Mouse (Mus musculus): ENCODE measurements at regions not wholly inside any gene's neighbourhood (a gene's known extent, or its start where the extent isn't known, plus 50 kb on each side); places are given as distances from the start of the nearest gene placed in this dataset.
"Not testable (repeated sequence)": the region's sequence is repeated elsewhere in the genome, so short reads cannot be mapped to it uniquely, and the experiment has no call there.

- 83% methylated on average over 2 of the region's 2 CpGs for WGBS
- Histone ChIP-seq H3K9ac (replicated peaks; ENCODE audit: low read length) (no peak overlapping the region), H3K4me1 (ENCODE audit: control insufficient read depth, insufficient read depth, low read length) (no peaks in the 10 kb centered on the region), H3K27ac (replicated peaks; ENCODE audit: low read depth, low read length) (no peak overlapping the region), H3K4me2 (ENCODE audit: low read length) (no peak overlapping the region), H3K36me3 (ENCODE audit: control insufficient read depth, insufficient read depth, low read length) (no peaks in the 10 kb centered on the region), H3K4me3 (replicated peaks; ENCODE audit: low read depth, low read length) (no peak overlapping the region), H3K9me3 (ENCODE audit: control insufficient read depth, low read length) (no peaks in the 10 kb centered on the region), H3K27me3 (ENCODE audit: control insufficient read depth, insufficient read depth, low read length) (no peaks in the 10 kb centered on the region)
- ATAC-seq (ENCODE audit: low FRiP score, low TSS enrichment) (no peak), DNase-seq (no peak)
Observed at GRCm38 (mm10) chr2:55182416-55182815, 253.4 kb upstream of the Kcnj3 start.

DNA sequence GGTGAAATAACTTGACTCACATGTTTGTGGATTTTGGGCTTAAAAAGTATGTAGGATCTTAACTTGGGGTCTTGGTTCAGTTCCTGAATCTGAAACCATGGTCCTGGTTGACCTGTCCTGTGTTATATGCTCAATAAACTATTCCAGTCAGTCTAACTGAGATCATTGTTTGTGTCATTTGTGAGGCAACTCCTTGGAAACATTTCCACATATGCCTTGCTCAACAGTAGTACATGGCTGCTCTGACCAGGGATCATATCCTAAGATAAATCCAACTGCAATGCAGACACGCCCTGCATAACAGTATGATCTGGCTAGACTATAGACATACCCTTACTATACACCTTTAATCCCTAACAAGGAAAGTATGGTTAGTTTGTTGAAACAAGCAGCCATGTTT lies 228.9 kb upstream of the Kcnj3 start:
- Histone ChIP-seq H3K4me1 (ENCODE audit: control insufficient read depth, insufficient read depth, low read length) (no peaks in the 10 kb centered on the region), H3K4me3 (replicated peaks; ENCODE audit: low read depth, low read length) (no peak overlapping the region)
- no peak for ATAC-seq (ENCODE audit: low FRiP score, low TSS enrichment)

GRCm38 (mm10) chr2:55208620-55209019 lies 227.2 kb upstream of the Kcnj3 start:
- H3K4me3 ChIP-seq (replicated peaks; ENCODE audit: low read depth, low read length), result no peak overlapping the region
- H3K9ac ChIP-seq (replicated peaks; ENCODE audit: low read length), result no peak overlapping the region
- no peak for DNase-seq
- H3K36me3 ChIP-seq (ENCODE audit: control insufficient read depth, insufficient read depth, low read length), result no peaks in the 10 kb centered on the region
- no peak overlapping the region for H3K27ac ChIP-seq (replicated peaks; ENCODE audit: low read depth, low read length)
- H3K4me1 ChIP-seq (ENCODE audit: control insufficient read depth, insufficient read depth, low read length), result no peaks in the 10 kb centered on the region
- ATAC-seq (ENCODE audit: low FRiP score, low TSS enrichment), result no peak
- no peak overlapping the region for H3K4me2 ChIP-seq (ENCODE audit: low read length)
- no peaks in the 10 kb centered on the region for H3K27me3 ChIP-seq (ENCODE audit: control insufficient read depth, insufficient read depth, low read length)
- WGBS, result 85% methylated on average over 2 of the region's 2 CpGs
- H3K9me3 ChIP-seq (ENCODE audit: control insufficient read depth, low read length), result no peaks in the 10 kb centered on the region

More for the DNA sequence above, 228.9 kb upstream of the Kcnj3 start:
- Histone ChIP-seq H3K9me3 (ENCODE audit: control insufficient read depth, low read length) (no peaks in the 10 kb centered on the region), H3K9ac (replicated peaks; ENCODE audit: low read length) (no peak overlapping the region), H3K27me3 (ENCODE audit: control insufficient read depth, insufficient read depth, low read length) (no peaks in the 10 kb centered on the region), H3K36me3 (ENCODE audit: control insufficient read depth, insufficient read depth, low read length) (no peaks in the 10 kb centered on the region), H3K27ac (replicated peaks; ENCODE audit: low read depth, low read length) (no peak overlapping the region), H3K4me2 (ENCODE audit: low read length) (no peak overlapping the region)
- 100% methylated on average over 1 of the region's 1 CpGs for WGBS
- no peak for DNase-seq

DNA sequence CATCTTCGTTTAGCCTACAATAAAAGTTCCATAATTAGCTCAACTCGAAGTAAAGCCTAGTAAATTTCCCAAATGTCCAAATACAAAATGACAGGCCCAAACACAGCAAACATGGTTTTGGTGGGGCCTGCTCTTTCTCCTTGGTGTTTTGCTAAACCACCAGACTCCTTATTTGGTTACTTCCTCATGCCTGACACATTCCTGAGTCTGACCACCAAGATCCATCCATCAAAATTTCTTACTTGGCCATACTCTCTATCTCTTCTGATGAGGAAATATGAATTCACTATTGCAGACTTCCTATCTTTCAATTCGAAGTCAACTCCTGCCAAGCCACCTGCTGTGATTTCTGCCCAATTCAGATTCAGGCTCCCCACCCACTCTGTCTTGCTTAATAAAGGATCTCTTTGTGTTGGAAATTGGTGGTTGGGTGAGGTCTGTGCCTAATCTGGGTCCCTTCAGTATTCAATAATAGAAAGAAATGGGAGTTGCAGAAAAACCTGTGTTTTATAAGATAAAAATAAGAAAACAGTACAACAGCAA lies 225.9 kb upstream of the Kcnj3 start:
- no peak for ATAC-seq (ENCODE audit: low FRiP score, low TSS enrichment)
- Histone ChIP-seq H3K27me3 (ENCODE audit: control insufficient read depth, insufficient read depth, low read length) (no peaks in the 10 kb centered on the region), H3K4me3 (replicated peaks; ENCODE audit: low read depth, low read length) (no peak overlapping the region), H3K9ac (replicated peaks; ENCODE audit: low read length) (no peak overlapping the region), H3K36me3 (ENCODE audit: control insufficient read depth, insufficient read depth, low read length) (no peaks in the 10 kb centered on the region), H3K9me3 (ENCODE audit: control insufficient read depth, low read length) (no peaks in the 10 kb centered on the region), H3K4me1 (ENCODE audit: control insufficient read depth, insufficient read depth, low read length) (no peaks in the 10 kb centered on the region), H3K27ac (replicated peaks; ENCODE audit: low read depth, low read length) (no peak overlapping the region), H3K4me2 (ENCODE audit: low read length) (no peak overlapping the region)
- WGBS, result 59% methylated on average over 3 of the region's 3 CpGs
- DNase-seq, result no peak

- no peaks in the 10 kb centered on the region for H3K9me3 ChIP-seq (ENCODE audit: control insufficient read depth, low read length)
- no peak overlapping the region for H3K4me2 ChIP-seq (ENCODE audit: low read length)
- ATAC-seq (ENCODE audit: low FRiP score, low TSS enrichment) (no peak), DNase-seq (no peak)
- H3K36me3 ChIP-seq (ENCODE audit: control insufficient read depth, insufficient read depth, low read length), result no peaks in the 10 kb centered on the region
- 87% methylated on average over 2 of the region's 2 CpGs for WGBS
- H3K9ac ChIP-seq (replicated peaks; ENCODE audit: low read length), result no peak overlapping the region
- H3K4me3 ChIP-seq (replicated peaks; ENCODE audit: low read depth, low read length), result no peak overlapping the region
- H3K27me3 ChIP-seq (ENCODE audit: control insufficient read depth, insufficient read depth, low read length), result no peaks in the 10 kb centered on the region
- H3K4me1 ChIP-seq (ENCODE audit: control insufficient read depth, insufficient read depth, low read length), result no peaks in the 10 kb centered on the region
- no peak overlapping the region for H3K27ac ChIP-seq (replicated peaks; ENCODE audit: low read depth, low read length)
Observed at GRCm38 (mm10) chr2:55211281-55211680, 224.5 kb upstream of the Kcnj3 start.

DNA sequence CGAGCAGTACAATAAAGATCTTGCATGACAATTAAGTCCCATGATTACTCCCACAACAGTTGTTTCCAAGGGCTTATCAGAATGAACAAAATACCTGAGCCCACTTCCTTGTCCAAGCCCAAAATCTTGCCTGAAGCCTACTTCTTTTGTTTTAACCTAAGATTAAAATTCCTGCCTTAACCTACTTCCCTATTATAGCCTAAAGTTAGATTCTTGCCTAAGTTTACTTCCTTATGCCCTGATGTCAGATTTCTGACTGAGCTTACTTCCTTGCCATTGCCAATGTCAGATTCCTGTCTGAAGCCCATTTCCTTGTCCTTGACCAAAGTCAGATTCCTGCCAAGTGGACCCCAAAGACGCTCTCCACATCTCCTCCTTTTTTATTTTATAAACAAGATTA lies 213.7 kb upstream of the Kcnj3 start:
- Histone ChIP-seq H3K27ac (replicated peaks; ENCODE audit: low read depth, low read length) (no peak overlapping the region), H3K4me1 (ENCODE audit: control insufficient read depth, insufficient read depth, low read length) (no peaks in the 10 kb centered on the region), H3K9me3 (ENCODE audit: control insufficient read depth, low read length) (no peaks in the 10 kb centered on the region), H3K4me2 (ENCODE audit: low read length) (no peak overlapping the region), H3K4me3 (replicated peaks; ENCODE audit: low read depth, low read length) (no peak overlapping the region), H3K27me3 (ENCODE audit: control insufficient read depth, insufficient read depth, low read length) (no peaks in the 10 kb centered on the region), H3K36me3 (ENCODE audit: control insufficient read depth, insufficient read depth, low read length) (no peaks in the 10 kb centered on the region), H3K9ac (replicated peaks; ENCODE audit: low read length) (no peak overlapping the region)
- 77% methylated on average over 2 of the region's 2 CpGs for WGBS
- ATAC-seq (ENCODE audit: low FRiP score, low TSS enrichment) (no peak), DNase-seq (no peak)

DNA sequence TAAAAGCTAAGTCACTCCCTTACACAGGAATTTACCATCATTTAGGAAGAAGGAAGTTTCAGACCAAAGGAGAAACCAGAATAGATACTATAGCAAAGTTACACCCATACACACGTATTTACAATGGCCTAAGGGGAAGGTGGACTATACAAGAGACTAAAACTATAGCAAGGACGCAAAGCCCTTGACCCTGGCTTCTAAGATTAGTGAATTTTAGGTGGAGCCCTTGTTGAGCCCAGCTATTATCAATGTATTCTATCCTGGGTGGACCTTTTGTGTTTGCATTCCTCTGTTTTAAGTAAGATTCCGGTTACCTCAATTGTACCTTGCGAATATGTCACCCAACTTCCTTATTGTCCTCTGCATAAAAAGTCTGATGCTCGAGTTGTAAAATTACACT lies 213.0 kb upstream of the Kcnj3 start:
- H3K9ac ChIP-seq (replicated peaks; ENCODE audit: low read length); H3K27ac ChIP-seq (replicated peaks; ENCODE audit: low read depth, low read length); H3K36me3 ChIP-seq (ENCODE audit: control insufficient read depth, insufficient read depth, low read length); H3K27me3 ChIP-seq (ENCODE audit: control insufficient read depth, insufficient read depth, low read length); H3K4me1 ChIP-seq (ENCODE audit: control insufficient read depth, insufficient read depth, low read length); ATAC-seq (ENCODE audit: low FRiP score, low TSS enrichment); H3K4me2 ChIP-seq (ENCODE audit: low read length); DNase-seq; H3K9me3 ChIP-seq (ENCODE audit: control insufficient read depth, low read length); H3K4me3 ChIP-seq (replicated peaks; ENCODE audit: low read depth, low read length): not testable (repeated sequence)
- WGBS, result 92% methylated on average over 5 of the region's 5 CpGs

DNA sequence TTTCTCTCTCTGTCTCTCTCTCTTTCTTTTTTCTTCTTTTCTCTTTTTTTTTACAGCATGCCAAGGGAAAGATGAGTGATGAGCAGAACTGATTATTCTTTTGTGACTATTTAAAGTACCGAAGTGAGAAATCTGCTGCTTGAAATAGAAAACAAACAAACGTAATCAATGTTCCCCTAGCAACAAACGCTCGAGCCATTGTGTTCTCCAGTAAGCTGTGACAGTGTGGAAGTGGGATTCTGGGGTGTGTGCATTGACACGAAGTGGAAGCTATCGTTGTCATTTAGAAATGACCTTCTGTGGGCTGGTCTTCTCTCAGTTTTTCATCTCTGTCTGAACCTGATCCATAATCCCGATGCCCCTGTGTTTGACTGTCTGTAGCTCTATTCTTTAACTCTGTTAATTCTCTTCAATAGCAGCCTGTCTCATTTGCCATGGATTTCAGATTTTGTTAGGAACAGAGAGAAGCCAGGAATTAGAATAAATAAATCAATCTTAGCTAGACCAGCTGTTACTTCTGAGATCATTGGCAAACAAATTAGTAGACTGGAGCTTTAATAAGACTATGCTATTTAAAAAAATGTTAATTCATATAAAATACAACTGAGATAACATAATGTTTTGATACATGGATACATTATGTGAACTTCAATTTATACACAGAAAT lies 207.5 kb upstream of the Kcnj3 start:
- no peak overlapping the region for H3K4me2 ChIP-seq (ENCODE audit: low read length)
- no peak overlapping the region for H3K27ac ChIP-seq (replicated peaks; ENCODE audit: low read depth, low read length)
- WGBS, result 36% methylated on average over 7 of the region's 7 CpGs
- ATAC-seq (ENCODE audit: low FRiP score, low TSS enrichment) (no peak; the same call in 1 of the 2 replicates), DNase-seq (peak; percentile 18)
- no peak overlapping the region for H3K4me3 ChIP-seq (replicated peaks; ENCODE audit: low read depth, low read length)
- no peaks in the 10 kb centered on the region for H3K9me3 ChIP-seq (ENCODE audit: control insufficient read depth, low read length)
- H3K27me3 ChIP-seq (ENCODE audit: control insufficient read depth, insufficient read depth, low read length), result no peaks in the 10 kb centered on the region
- no peaks in the 10 kb centered on the region for H3K36me3 ChIP-seq (ENCODE audit: control insufficient read depth, insufficient read depth, low read length)
- H3K9ac ChIP-seq (replicated peaks; ENCODE audit: low read length), result no peak overlapping the region
- H3K4me1 ChIP-seq (ENCODE audit: control insufficient read depth, insufficient read depth, low read length), result no peaks in the 10 kb centered on the region

GRCm38 (mm10) chr2:55231841-55232240 lies 203.9 kb upstream of the Kcnj3 start:
- Histone ChIP-seq H3K9ac (replicated peaks; ENCODE audit: low read length) (no peak overlapping the region), H3K36me3 (ENCODE audit: control insufficient read depth, insufficient read depth, low read length) (no peaks in the 10 kb centered on the region), H3K27ac (replicated peaks; ENCODE audit: low read depth, low read length) (no peak overlapping the region), H3K9me3 (ENCODE audit: control insufficient read depth, low read length) (no peaks in the 10 kb centered on the region), H3K4me3 (replicated peaks; ENCODE audit: low read depth, low read length) (no peak overlapping the region), H3K27me3 (ENCODE audit: control insufficient read depth, insufficient read depth, low read length) (no peaks in the 10 kb centered on the region), H3K4me1 (ENCODE audit: control insufficient read depth, insufficient read depth, low read length) (no peaks in the 10 kb centered on the region), H3K4me2 (ENCODE audit: low read length) (no peak overlapping the region)
- ATAC-seq (ENCODE audit: low FRiP score, low TSS enrichment), result no peak
- 92% methylated on average over 2 of the region's 2 CpGs for WGBS
- no peak for DNase-seq
